Mouse (Mus musculus) olfactory bulb, adult 2 months (tissue): ENCODE results near the gene 4933428G20Rik.

Experiments
- CTCF ChIP-seq: fragments of 200-500 bp; IDR thresholded peaks from 2 replicates; pipeline ENCODE4 v1.5.1; 2012; ENCODE audit warnings: low read depth, mild to moderate bottlenecking, low read length, moderate library complexity; ENCODE audit not compliant: insufficient read depth
- POLR2A ChIP-seq: fragments of 200-500 bp; IDR thresholded peaks from 2 replicates; pipeline ENCODE4 v1.6.1; 2012; ENCODE audit warnings: mild to moderate bottlenecking, low read depth, low read length, moderate library complexity; ENCODE audit not compliant: insufficient read depth

DNA sequence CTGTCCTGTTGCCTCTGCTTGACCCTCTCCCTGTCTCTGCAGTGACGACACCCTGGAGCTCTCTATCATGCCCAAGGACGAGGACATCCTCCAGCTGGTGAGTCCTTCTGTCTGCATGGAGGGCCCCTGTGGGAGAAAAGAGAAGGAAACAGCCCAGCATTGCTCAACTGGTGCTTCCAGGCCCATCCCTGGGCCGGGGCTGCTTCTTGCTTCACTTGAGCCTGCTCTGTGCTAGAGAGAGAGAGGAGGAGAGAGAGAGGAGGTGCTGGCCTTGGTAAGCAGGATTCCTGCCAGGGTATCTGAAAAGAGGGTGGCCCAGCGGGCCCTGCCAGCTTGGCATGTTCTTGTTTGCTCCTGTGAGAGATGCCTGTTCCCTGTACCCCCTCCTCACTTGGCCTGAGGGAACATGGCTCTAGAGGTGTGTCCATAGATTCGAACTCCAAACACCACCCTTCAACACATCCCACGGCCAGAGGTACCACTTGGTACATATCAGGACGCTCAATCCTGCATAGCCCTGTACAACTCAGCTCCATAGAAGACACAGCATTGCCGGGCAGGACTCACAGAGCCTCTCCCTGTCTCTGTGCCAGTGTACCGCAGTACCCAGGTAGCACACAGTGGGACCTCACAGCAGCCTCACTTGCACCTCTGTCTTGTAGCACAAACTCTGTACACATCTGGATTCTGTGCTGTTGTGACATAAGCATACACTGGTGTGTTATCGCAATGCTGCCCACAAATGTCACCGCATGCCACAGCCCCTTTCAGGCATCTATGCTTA lies 51.3 kb downstream of the 4933428G20Rik start:
- TF ChIP-seq POLR2A (no peak), CTCF (no peak)
